Comparison of ENCODE assay signal across 9 mouse cellular contexts in the genomic region with DNA sequence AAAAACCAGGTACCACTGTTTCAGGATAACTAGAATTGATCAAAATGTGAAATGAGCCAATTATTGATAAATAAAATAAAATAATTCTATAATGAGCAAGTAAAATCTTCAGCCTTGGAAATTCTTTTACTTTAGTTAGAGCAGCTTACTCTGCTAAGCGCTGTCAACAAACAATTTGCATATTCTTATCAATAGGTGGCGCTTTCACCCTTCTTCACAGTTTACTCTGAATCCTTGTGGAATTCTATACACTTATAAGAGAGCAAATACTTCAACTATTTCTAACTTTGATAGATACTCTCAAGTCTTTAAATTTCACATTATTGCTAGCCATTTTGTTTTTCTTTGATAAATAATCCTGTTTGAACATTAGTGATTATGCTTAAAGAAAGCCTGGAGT.
DNase-seq lines count a peak whose midpoint lies in the region; ATAC-seq and TF ChIP-seq lines count a peak whose summit lies in the region.
"Had no signal": no experiment of that assay in that cellular context is flagged by ENCODE, and none has a peak within 500 bp of the region (broad histone marks: within the 10 kb centered on the region; RNA-seq: fewer than 3 reads in every experiment).

No protein-coding gene starts in this region.

- no peak overlapping the region for H3K9ac ChIP-seq in embryonic facial prominence, embryonic 14.5 days (ENCODE audit: low read depth, low read length)
- no peak overlapping the region for H3K9ac ChIP-seq in midbrain, embryonic 16.5 days (ENCODE audit: low read depth, low read length)

- intact Hi-C loops in left cerebral cortex, adult 2 months (cut with DNase I): loop anchor here (2.0 to 10.0 kb wide), 2 partner anchors 233 to 851 kb away; no protein-coding TSS in a partner anchor

- no peak overlapping the region for H3K4me2 ChIP-seq in embryonic facial prominence, embryonic 14.5 days (ENCODE audit: low read depth, low read length)
- H3K4me2 ChIP-seq in midbrain, embryonic 16.5 days (ENCODE audit: low read length): no peak overlapping the region

- peak; percentile 9 to 47 for DNase-seq in cerebellum, postnatal 14 days
- DNase-seq in cerebellum, adult 18-20 months: no peak
- no peak for DNase-seq in left cerebral cortex, adult 2 months (ENCODE audit: extremely low spot score in 1 of 2, low spot score in 2 of 2)
- DNase-seq in left cerebral cortex, adult 18-20 months (ENCODE audit: low spot score in 2 of 2): no peak
- DNase-seq in embryonic facial prominence, embryonic 14.5 days (ENCODE audit: low spot score): peak; percentile 69
- no peak for DNase-seq in thymus, postnatal 10 days (ENCODE audit: low spot score in 2 of 2)
- DNase-seq in adrenal gland, postnatal 14 days: no peak

- WGBS in embryonic facial prominence, embryonic 14.5 days: 7% methylated on average over 2 of the region's 2 CpGs
- WGBS in midbrain, embryonic 16.5 days: 5% methylated on average over 2 of the region's 2 CpGs

- no peaks in the 10 kb centered on the region for H3K36me3 ChIP-seq in embryonic facial prominence, embryonic 14.5 days (ENCODE audit: control insufficient read depth, insufficient read depth, low read length)
- no peaks in the 10 kb centered on the region for H3K36me3 ChIP-seq in midbrain, embryonic 16.5 days (ENCODE audit: control insufficient read depth, insufficient read depth, low read length)

- H3K27ac ChIP-seq in left cerebral cortex, adult 2 months: no peak overlapping the region
- H3K27ac ChIP-seq in embryonic facial prominence, embryonic 14.5 days (replicated peaks; ENCODE audit: low read depth, low read length): no peak overlapping the region
- no peak overlapping the region for H3K27ac ChIP-seq in midbrain, embryonic 16.5 days (ENCODE audit: low read length)

- H3K4me3 ChIP-seq in left cerebral cortex, adult 2 months: no peak overlapping the region
- H3K4me3 ChIP-seq in embryonic facial prominence, embryonic 14.5 days (ENCODE audit: low read depth, low read length): no peak overlapping the region
- no peak overlapping the region for H3K4me3 ChIP-seq in midbrain, embryonic 16.5 days (ENCODE audit: low read depth, low read length)
- H3K4me3 ChIP-seq: megakaryocyte, embryonic 14.5 days had no signal

- H3K9me3 ChIP-seq in embryonic facial prominence, embryonic 14.5 days (ENCODE audit: control insufficient read depth, low read length): no peaks in the 10 kb centered on the region
- H3K9me3 ChIP-seq in midbrain, embryonic 16.5 days (replicated peaks; ENCODE audit: control insufficient read depth, low read length, poor library complexity, severe bottlenecking): no peaks in the 10 kb centered on the region
- H3K9me3 ChIP-seq: megakaryocyte, embryonic 14.5 days had no signal

- no peaks in the 10 kb centered on the region for H3K27me3 ChIP-seq in embryonic facial prominence, embryonic 14.5 days (replicated peaks; ENCODE audit: control insufficient read depth, insufficient read depth, low read length)
- no peaks in the 10 kb centered on the region for H3K27me3 ChIP-seq in midbrain, embryonic 16.5 days (ENCODE audit: control insufficient read depth, insufficient read depth, low read depth, low read length)
- H3K27me3 ChIP-seq: megakaryocyte, embryonic 14.5 days had no signal

- TF ChIP-seq CTCF in left cerebral cortex, adult 2 months (IDR thresholded peaks at IDR 0.05): peak; percentile 77

- ATAC-seq in embryonic facial prominence, embryonic 14.5 days (ENCODE audit: low read depth): 0 out of 2 replicates have a peak, but pooled peaks have one; percentile 60
- peak; percentile 77; the same call in 1 of the 2 replicates for ATAC-seq in midbrain, embryonic 16.5 days

- no peaks in the 10 kb centered on the region for H3K4me1 ChIP-seq in embryonic facial prominence, embryonic 14.5 days (ENCODE audit: control insufficient read depth, insufficient read depth, low read length)
- H3K4me1 ChIP-seq in midbrain, embryonic 16.5 days (ENCODE audit: control insufficient read depth, insufficient read depth, low read length): no peaks in the 10 kb centered on the region

Comparison
In these comparisons a context has a peak if more than half of its experiments do, and no peak if none do; other contexts are left out.
1. DNase-seq: peak in cerebellum, postnatal 14 days (2 of 2) and embryonic facial prominence, embryonic 14.5 days (single experiment); none in cerebellum, adult 18-20 months (0 of 2), left cerebral cortex, adult 2 months (0 of 2), left cerebral cortex, adult 18-20 months (0 of 2), thymus, postnatal 10 days (0 of 2) and adrenal gland, postnatal 14 days (single experiment).